Mouse (Mus musculus) adrenal gland, postnatal 4 days (tissue): ENCODE data around the gene Gm20390. TPM values are rescaled to one million over a fixed set of nuclear protein-coding genes. Genes with fewer than 3 reads are reported as not detected.

Experiments
- DNase-seq, 2 experiments: peaks; one replicate each; pipeline ENCODE4 v3.0.0; 2021 to 2022; ENCODE audit warnings: low spot score in 2 of 2, mixed read lengths in 2 of 2
- long read RNA-seq, 2 experiments: library from polyadenylated mRNA; stranded (forward); transcript quantifications; one replicate each; pipeline ENCODE4 v2.0.0; 2021
- total RNA-seq, 2 experiments: library from RNA; stranded (reverse); gene quantifications; 2 replicates each; pipeline ENCODE4 v1.2.3; 2021

The Gm20390 gene
- 10 to 100 TPM; 82.9 to 84.6 TPM for total RNA-seq
- long read RNA-seq, experiment 1, partial matches to known transcripts: 117 of 120 reads
- long read RNA-seq, experiment 1, other reads (novel, unspliced or antisense): 3 of 120 reads
- long read RNA-seq, experiment 2, partial matches to known transcripts: 54 of 57 reads
- long read RNA-seq, experiment 2, other reads (novel, unspliced or antisense): 3 of 57 reads

DNA sequence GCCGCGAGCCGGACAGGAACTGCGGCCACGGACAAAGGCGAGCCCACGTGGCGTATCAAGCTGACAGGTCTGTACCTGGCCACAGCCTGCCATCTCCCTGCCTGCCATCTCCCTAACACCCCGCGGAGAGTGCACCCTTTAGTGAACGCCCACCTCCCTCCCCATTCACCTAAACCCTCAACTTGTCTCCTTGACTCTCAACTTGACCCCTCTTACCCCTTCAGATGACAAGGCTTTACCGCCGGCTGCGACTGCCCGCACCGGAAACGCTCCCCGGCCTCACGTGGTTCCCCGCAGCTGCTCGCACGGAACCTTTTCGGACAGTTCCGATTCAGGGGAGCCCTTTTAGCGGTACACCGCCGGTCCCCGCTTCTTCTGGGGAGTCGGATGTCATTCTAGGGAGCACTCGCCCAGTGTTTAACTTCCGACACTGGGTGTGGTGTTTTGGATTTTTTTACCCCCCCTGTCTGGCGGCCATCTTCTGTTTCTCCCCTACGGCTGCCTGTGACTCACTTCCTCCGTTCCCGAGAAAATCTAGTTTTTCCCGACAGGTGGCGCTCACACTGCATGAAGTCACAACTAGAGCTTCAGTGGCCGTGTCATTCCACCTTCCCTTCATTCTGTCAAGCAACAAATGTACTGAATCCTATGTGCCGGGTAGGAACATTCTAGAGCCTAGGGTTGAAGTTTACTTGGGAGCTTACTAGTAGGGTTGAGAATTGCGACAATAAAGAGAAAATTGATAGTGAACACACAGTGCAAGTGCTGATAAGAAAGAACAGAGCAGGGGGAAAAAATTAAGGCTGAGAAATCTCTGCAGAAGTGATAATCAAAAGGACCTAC lies at the start of gene Gm20390, which contains the start of gene Nme1:
TSS of gene Gm20390 (minus strand) at position 289 of the 843 bp plus-strand sequence.
TSS of gene Nme1 (minus strand) at position 517 of the 843 bp plus-strand sequence.
- peak; percentile 87 to 95 for DNase-seq

DNA sequence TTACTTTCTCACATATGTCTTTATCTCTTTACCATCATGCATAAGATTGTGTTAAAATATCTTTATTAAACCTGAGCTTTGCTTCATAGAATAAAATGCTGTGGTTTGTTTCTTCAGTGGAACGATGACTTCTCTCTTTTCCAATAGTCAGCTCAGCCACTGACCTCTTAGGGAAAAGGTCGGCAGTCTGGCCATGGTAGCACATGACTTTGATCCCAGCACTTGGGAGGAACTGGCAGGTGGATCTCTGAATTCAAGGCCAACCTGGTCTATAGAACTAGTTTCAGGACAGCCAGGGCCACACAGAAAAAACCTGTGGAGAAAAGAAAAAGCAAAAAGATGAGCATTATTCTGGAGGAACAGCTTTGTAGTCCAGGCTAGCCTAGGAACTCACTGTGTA lies 35.3 kb upstream of the Gm20390 start:
- no peak for DNase-seq

DNA sequence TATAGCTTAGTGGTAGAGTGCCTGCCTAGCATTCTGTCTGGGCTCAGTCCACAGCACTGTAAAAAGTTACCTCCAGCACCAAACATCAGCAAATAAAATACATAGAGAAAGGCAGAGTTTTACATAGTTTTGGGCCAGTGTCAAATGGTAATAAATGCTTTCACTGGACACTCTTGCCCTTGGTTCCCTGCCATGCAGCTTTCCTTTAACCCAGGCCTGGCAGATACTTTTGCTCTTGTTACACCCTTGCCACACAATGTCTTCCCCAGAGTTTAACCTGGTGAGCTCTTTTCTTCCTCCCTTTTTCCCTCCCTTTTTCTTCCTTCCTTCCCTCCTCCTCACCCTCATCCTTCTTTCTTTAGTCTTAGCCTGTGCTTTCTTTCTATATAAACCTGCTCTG lies 31.2 kb upstream of the Gm20390 start:
- DNase-seq: no peak

DNA sequence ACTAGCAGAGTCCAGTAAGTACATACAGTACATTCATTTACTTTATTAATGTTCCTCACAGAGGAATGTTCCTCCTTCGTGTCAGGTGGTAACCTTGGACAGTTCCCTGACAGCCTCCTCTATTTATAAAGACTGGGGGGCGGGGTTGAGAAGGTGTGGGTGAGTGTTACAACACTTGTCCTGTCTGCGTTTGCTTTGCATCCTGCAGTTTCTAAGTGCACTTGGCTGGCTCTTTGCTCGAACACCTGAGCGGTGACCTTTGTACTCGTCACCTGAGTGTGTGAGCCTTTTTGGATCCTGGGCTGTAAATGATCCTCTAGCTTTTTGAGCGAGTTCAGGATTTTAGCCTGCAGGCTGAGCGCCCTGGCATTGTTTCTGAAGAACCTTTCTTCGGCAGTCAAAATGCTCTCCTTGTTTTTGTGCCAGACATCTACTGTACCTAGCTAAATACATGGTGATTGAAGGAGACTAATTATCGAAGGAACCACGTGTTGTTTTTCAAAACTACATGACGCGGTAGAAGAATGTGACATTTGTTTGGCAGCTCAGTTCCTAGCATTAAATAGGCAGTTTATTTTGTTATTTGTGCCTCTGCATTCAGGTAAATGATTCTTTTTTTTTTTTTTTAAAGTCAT lies 29.2 kb upstream of the Gm20390 start:
- no peak for DNase-seq

DNA sequence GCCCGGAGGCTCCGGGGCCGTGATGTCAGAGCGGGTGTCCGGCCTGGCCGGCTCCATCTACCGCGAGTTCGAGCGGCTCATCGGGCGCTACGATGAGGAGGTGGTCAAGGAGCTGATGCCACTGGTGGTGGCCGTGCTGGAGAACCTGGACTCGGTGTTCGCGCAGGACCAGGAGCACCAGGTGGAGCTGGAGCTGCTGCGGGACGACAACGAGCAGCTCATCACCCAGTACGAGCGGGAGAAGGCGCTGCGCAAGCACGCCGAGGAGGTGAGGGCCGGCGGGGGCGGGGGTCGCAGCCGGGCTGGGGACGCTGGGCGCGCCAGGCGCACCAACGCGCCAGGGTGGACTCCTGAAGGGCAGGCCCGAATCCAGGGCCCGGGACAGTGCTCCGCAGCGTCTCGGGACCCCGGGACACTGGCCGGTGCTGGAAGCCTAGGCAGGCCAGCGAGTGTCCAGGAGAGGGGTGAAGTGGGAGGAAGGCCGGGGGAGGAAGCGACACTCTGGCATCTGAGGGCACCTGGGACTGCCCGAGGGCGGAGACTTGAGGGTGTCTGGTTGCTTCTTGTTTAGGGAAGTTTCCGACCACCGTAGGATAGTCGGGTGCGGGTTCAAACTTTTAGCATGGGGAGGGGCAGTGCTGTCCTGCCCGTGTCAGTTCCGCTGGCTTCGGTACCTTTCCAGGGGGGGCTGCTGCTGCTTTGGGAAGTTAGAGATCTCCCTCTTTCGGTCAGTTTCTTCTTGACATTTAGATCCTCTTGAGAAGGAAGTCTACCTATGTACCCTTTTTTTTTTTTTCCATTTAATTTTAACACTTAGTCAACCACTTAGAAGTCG lies 28.4 kb upstream of the Gm20390 start:
- peak; percentile 14 to 29 for DNase-seq

DNA sequence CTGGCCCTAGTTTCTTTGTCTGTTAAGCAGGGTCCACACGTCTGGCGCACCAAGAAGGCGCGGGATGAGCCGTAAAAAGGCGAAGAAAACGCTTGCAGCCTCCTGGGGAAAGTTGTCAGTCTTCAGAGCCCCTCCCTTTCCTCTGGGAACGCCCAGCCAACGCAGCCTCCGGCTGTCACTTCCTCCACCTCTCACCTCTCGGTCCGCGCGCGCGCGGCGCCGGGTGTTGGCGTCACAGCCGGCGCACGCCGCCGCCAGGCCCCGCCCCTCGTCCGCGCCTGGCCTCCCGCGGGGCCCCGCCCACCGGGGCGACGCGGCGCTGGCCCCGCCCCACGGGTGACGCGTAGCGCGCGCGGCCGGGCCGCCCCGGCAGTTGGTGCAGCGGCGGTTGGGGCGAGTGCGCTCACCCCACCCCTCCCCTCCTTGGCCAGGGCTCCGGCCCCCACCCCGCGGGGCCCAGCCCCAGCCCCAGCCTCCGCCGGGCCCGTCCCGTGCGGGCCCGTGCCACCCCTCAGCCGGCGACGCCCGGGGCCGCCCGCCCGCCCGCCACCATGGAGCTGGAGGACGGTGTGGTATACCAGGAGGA lies 27.7 kb upstream of the Gm20390 start, which contains the start of gene Spag9:
TSS of gene Spag9 (plus strand) at position 372 of the 586 bp plus-strand sequence.
- DNase-seq: peak; percentile 82 to 92

DNA sequence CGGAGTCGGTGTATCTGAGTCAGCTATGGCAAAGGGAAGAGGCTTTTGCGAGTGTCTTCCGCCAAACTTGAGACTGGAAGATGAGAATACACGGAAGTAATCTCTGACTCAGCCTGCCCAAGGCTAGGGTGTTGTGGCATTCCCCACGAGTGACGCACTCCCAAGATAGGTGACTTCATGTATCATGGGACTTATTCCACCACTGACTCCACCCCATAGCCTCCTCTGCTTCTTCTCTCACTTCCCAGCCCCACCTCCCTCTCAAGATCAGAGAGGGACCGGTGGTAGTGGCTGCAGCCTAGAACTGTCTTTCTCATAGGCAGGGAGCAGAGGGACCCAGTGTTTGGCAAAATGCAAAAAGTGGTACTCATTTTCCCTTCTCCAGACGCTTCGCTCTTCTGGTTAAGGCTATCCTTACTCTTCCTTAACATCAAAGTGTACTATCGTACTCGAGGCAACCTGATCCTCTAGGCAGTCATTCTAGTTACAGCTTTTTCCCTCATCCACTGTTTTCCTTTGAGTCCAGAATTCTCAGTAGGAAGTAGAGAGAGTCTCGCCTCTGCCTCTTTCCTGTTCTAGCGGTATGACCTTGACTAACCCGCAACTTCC lies 27.1 kb upstream of the Gm20390 start:
- peak; percentile 32 to 64 for DNase-seq

DNA sequence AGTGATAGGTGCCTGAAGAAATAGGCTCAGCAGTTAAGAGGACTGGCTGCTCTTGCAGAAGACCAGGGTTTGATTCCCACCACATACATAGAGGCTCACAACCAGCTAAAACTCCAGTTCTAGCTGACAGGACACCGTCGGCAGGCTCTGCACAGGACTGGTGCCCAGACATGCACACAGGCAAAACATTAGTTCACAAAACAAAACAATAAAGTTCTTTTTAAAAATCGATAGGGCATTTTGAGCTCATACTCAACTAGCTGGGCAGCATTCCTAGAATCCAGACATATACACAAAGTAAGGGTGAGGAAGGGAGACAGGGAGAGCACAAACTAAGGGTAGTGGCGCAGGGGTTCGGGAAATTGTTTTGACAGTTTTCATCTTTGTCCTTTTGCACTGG lies 26.4 kb upstream of the Gm20390 start:
- DNase-seq: no peak

DNA sequence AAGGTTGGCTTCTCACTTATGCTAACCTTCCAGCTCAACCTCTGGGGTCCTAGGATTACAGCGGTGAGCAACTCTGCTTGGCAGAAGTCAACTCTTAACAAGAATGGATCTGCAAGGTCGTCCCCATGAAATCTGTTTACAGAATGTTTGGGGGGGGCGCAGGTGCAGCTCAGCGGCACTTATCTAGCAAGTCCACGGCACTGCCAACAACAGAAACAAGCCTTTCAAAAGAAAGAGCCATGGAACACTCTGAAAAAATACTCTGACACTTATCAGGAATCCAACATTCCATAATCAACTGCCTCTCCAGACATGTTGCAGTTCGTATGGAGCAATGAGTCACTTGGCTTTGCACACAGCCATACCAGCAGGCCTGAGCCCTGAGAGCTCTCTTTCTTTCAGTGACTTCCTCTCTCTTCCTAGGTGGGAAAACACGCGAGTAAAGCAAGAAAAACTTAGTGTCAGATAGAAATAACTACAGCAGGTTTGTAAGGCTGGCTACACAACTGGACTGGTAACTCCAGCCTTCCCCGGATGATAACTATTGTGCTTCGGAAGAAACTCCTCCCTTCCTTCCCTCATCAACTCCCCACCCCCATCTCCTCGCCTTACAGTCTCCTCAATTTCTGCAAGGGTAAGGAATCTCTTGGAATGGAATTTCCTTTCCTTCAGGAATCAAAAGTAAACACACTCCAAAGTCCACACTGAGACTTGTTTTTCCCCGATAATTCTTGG lies 20.4 kb upstream of the Gm20390 start:
- DNase-seq: no peak

DNA sequence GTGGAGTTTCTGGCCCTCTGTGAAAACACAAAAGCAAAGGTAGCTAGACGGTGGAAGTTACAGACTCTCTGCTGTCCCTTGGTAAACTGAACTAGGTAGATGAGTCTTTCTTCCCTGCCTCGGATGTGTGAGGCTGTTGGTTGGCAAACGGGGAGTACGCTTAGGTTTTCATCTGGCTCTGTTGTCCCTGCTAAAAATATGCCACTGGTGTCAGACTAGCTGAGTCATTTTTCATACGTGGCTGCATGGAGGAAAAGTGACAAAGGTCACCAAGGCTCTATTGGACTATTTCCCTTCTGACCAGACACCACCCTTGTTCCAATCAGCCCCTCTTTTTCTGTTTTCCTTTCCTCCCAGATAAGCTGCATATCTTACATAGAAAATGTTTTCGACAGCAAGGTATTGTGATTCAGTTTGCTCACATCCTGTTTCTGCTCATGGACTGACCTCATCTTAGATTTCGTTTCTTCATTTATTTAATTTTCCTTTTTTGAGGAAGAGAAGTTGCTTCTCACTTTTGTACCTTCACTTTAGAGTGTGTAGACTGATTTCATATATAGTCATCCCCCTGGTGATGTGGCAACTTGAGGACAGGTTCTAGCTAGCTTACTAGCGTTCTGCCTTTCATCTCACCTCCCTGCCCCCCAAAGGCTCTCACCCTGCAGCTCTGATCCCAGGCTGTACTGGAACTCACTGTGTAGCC lies 19.7 kb upstream of the Gm20390 start:
- no peak for DNase-seq

DNA sequence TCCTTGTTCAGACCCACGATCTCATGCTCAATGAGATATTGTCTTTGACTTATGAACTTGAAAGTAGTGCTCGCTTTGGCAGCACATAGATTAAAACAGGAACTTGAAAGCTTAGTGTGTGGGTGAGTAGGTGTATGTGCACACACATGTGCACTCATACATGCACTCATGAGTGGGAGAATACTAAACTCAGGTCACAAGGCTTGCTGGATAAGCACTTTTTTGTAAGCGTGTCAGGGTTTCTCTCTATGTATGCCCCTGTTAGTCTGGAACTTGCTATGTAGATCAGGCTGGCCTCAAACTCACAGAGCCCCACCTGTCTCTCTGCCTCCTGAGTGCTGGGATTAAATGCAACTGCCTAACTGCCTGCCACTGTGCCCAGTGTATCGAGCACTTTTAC lies 18.9 kb upstream of the Gm20390 start:
- no peak for DNase-seq

DNA sequence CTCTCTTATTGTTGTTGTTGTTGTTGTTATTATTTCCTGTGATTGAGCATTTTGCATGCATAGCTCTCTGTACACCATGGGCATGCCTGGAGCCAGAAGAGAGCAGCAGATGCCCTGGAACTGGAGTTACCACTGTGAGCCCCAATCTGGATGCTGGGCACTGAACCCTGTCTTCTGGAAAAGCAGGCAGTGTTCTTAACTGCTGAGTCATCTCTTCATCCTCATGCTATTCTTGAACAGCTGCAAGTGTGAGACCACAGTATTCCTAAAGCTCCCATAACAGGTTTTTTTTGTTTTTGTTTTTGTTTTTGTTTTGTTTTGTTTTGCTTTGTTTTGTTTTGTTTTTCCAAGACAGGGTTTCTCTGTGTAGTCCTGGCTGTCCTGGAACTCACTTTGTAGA lies 18.2 kb upstream of the Gm20390 start:
- DNase-seq: no peak

DNA sequence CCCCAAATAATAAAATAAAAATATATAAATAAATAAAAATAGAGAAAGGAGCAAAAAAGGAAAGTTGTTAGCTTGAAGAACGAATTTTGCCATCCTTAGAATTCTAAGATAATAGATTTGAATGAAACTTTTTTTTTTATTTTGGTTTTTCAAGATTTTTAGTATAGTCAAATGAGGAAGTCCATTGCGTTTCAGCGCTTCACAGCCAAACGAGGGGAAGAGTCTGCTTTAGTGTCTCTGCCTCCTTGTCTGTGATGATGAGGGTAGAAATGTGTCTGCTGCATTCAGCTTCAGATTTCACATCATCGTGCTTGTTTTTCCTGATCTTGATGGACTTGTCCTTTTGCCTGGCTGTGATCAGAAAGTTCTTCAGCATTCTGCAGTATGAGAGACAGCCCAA lies 17.2 kb upstream of the Gm20390 start:
- no peak for DNase-seq

DNA sequence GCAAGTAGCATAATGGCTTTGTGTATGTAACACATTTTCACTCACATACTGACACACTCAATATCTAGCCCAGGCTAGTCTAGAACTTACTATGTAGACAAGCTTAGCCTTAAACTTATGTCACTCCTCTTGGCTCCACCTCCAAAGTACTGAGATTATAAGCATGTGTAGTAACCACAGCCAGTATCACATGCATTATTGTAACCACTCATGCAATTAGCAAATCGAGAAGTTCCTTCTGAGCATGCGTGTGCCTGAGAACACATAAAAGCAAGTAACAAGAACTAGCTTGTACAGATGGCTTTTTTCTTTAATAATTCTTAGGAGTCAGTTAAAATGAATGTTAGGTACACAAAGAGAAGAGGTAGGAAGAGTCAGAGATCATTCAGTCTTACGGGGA lies 16.5 kb upstream of the Gm20390 start:
- no peak for DNase-seq

DNA sequence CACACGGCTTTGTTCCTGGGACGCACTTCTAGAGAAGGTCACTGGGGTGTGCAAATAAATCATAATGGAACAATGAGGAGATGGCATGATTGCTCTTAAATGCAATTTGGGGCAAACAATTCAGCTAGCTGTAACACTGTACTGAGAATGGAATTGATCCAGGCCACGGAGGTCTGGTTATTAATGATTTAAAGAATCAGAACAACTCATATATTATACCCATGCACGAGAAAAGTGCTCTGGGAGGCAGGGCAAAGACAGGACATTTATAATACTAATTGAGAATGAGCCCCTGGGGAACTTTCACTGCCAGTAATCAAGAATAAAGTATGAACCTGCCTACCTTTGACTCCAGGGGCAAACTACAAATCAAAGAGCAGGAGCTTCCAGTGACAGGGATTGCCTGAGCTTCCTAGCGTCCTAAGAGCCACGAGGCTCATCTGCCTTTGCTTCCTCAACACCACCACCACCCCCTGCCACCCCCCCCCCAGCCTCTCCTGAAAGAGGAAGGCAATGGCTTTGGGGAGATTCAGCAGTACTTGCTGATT lies 11.5 kb upstream of the Gm20390 start:
- DNase-seq: no peak

DNA sequence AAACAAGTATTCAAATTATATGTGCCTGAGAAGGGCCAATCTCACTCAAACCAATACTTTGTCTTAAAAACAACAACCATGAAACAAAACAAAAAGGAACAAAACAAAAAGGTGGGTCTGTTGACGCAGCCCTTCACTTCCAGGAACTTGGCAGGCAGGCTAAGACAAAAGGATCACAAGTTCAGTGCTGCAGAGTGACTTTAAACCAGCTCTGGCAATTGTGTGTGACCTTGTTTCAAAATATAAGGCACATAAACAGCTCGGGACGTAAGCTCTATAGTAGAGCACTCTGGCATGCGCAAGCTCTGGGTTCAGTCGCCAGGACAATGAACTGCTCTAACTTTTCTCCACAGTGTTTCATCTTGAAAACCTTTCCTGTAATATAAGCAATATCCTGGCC lies 4.9 kb upstream of the Gm20390 start:
- DNase-seq: no peak

DNA sequence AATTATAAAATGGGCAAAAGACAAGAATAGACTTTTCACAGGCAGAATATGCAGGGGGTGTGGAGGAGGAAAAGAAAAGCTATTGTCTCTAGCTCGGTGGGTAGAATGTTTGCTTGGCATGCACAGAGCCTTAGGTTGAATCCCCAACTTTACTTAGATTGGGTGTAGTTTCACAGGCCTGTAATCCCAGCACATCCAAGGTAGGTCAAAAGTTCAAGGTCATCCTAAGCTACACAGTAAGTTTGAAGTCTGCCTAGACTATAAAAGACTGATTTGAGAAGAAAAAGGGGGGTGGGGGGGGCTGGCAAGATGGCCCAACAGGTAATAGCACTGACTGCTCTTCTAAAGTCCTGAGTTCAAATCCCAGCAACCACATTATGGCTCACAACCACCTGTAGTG lies 1.7 kb upstream of the Gm20390 start:
- DNase-seq: no peak

DNA sequence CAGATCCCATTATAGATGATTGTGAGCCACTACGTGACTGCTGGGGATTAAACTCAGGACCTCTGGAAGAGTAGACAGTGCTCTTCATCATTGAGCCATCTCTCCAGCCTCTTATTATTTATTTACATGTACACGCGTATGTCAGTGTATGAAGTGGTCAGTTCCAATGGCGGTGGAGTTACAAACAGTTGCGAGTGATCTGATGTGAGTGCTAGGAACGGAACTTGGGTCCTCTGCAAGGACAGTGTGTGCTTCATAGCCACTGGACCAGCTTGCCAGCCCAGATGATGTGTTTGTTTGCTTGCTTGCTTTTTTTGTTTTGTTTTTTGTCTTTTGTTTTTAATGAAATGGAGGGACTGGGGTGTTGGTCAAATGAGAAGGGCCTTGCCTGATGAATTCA lies 1.1 kb upstream of the Gm20390 start:
- DNase-seq: no peak

DNA sequence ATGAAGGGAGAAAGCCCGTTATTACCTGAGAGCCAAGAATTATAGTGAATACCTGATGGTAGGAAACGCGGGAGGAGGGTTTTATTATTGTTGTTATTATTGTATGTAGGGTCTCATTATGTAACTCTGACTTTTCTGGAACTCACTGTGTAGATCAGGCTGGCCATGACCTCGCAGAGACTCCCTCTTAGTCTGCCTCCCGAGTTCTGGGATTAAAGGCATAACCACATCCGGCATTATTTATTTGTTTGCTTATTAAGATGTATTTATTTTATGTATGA lies 695 bp upstream of the Gm20390 start:
- no peak for DNase-seq
